Mouse (Mus musculus) bone marrow macrophage, adult 2 months (primary cell): Measurements from ENCODE around the gene Sema4c. TPM values are rescaled to one million over a fixed set of nuclear protein-coding genes. Genes with fewer than 3 reads are reported as not detected.

Experiments
- H3K27ac ChIP-seq: 2 replicates; pipeline ENCODE4 v1.5.1; 2012; ENCODE audit warnings: low read depth, low read length; ENCODE audit not compliant: insufficient read depth
- H3K4me1 ChIP-seq: 2 replicates; pipeline ENCODE4 v1.6.1; 2012; ENCODE audit warnings: low read length; ENCODE audit not compliant: control insufficient read depth, insufficient read depth
- H3K4me3 ChIP-seq: 2 replicates; pipeline ENCODE4 v1.5.1; 2012; ENCODE audit warnings: mild to moderate bottlenecking, low read length, moderate library complexity; ENCODE audit not compliant: insufficient read depth
- CTCF ChIP-seq: IDR thresholded peaks from 2 replicates; pipeline ENCODE4 v1.5.1; 2012; ENCODE audit warnings: low read depth, mild to moderate bottlenecking, low read length, moderate library complexity
- POLR2A ChIP-seq: IDR thresholded peaks from 2 replicates; pipeline ENCODE4 v1.6.1; 2012; ENCODE audit warnings: mild to moderate bottlenecking, low read depth, low read length, borderline replicate concordance
- polyA plus RNA-seq: library from polyadenylated mRNA; stranded (reverse); fragments of >200 nt; gene quantifications from 2 replicates; pipeline ENCODE4 v1.2.4, GENCODE M21; 2012; ENCODE audit not compliant: missing spikeins, insufficient read depth, insufficient read length

The Sema4c gene
- 1.3 and 2.4 TPM in 2 replicates for polyA plus RNA-seq

DNA sequence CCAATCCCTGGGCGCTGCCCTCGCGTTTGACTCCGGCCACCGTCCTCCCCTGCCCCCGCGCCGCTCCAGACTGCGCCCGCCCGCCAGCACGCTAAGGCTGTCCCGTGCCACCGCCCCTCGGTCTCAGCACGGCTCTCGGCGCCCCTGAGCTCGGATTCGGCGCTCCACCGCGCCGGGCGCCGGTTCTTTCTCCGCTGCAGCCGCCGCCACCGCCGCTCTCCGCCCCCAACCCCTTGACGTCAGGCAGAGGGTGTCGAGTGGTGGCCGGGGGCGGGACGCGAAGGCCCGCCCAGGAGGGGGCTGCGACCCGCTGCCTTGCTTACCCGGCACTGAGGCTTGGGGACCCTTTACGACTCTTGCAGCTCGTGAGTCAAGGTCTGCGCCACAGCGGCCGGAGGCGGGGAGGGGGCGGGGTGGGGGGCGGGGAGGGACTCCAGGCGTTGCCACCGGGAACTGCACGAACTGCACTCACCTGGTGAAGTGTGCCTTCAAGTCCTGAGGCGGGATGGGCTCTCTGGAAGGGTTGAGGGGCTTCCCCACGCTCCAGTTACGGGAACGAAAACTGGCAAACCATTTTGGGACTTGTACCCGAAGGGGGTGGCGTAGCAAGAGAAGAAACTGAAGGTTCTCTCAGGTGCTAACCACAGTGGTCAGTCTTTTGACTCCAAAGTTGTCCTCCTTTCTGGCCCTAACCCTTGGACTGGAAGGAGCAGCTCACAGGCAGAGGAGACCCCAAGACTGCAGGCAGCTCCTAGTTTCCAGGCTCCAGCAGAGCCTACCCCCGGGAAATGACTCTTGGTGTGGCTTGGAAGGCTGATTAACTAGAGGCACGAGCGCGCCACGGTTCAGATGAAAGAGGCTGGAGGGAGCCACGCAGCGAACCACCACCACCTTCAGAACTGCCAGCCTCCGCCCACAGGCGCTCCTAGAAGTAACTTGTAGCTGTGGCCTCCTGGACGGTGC, at the start of gene Sema4c:
Sema4c (minus strand) TSS at position 319 of the 963 bp plus-strand sequence.
- Histone ChIP-seq H3K4me1 (peaks cover 29% of the 10 kb centered on the region), H3K27ac (peak within 1 kb of the TSS; percentile 9), H3K4me3 (peak within 1 kb of the TSS; percentile 78)
- TF ChIP-seq CTCF (no peak), POLR2A (no peak)

DNA sequence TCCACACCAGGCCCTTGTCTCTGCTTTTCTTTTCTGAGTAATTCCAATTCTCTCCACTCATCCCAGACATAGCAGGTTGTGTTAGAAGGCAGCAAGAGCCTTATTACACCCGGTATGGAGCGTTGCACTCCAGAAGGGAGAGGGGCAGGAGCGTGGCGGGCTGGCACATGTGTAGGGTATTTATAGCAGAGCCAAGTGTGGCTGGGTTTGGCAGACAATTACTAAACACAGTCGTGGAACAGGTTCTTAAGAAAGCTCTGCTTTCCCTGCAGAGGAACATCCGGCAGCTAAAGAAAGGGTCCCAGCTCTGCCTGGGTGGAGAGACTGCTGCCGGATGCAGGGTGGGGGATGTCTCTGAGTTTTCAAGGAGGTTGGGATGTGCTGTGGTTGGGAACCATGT, 48.8 kb upstream of the Sema4c start:
- H3K4me3 ChIP-seq, result no peak overlapping the region
- TF ChIP-seq POLR2A (no peak), CTCF (no peak)

DNA sequence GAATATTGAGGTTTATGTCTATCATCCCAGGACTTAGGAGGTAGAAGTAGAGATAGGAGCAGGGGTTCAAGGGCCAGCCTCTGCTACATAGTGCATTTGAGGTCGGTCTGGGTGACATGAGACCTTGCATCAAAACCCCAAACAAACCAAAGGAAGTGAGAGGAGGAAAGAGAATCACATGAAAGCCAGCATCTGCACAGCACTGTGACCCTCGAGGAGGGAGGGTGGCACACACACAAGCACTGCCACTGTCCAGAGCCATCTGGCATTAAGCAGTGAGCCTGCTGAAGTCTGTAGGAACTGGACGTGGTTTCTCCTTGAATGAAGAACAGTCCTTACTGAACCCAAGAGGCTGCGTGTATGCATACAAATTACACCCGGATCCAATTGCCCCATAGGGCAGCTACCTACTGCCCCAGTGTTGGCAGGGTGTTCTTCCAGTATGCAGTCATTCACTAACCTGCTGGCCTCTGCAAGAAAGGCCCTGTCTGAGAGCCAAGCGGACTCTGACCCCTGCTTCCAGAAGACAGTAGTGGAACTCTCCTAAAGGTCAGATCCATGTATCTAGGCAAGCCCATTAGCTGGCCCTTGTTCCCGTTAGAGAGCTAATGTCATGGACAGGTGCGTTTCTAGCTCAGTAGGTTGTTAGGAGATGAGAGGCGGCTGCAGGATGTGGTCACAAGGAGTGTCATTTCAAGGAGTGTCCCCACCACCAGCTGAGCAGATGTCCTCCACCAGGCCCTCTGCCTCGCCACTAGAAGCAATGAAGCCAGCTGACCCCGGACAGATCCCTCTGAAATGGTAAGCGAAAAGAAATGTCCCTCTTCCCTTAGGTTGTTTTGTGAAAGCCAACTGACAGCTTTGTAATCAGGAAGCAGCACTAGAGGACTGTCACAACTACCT, 46.4 kb upstream of the Sema4c start:
- no peak for TF ChIP-seq CTCF
- TF ChIP-seq POLR2A, result no peak
- Histone ChIP-seq H3K4me1 (peaks cover 11% of the 10 kb centered on the region; the same call in 1 of the 2 replicates), H3K27ac (no peak overlapping the region)

More for the DNA sequence above, 48.8 kb upstream of the Sema4c start:
- Histone ChIP-seq H3K4me1 (peaks cover 12% of the 10 kb centered on the region; the same call in 1 of the 2 replicates), H3K27ac (no peak overlapping the region)

DNA sequence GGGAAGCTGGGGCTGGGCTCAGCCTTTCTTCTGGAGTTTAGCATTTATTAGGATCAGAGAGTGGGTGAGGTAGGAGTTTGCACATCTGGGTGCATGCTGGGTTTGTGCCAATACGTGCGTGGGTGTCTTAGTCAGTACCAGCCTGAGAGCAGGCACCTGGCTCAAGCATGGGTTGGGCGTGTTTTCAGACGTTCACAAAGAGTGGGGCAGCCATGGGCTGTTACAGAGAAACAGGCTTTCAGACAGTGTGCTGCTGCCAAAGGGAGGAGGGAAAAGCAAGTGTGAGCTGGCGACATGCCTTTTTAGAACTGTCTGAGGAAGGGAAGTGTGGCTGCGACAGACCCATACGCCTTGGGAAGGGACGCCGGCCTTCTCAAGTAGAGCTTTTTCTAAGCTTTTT, 45.2 kb upstream of the Sema4c start:
- Histone ChIP-seq H3K4me1 (peaks cover 11% of the 10 kb centered on the region; the same call in 1 of the 2 replicates), H3K27ac (no peak overlapping the region), H3K4me3 (no peak overlapping the region)
- TF ChIP-seq POLR2A (no peak), CTCF (no peak)

More for the DNA sequence above, 46.4 kb upstream of the Sema4c start:
- H3K4me3 ChIP-seq, result no peak overlapping the region

DNA sequence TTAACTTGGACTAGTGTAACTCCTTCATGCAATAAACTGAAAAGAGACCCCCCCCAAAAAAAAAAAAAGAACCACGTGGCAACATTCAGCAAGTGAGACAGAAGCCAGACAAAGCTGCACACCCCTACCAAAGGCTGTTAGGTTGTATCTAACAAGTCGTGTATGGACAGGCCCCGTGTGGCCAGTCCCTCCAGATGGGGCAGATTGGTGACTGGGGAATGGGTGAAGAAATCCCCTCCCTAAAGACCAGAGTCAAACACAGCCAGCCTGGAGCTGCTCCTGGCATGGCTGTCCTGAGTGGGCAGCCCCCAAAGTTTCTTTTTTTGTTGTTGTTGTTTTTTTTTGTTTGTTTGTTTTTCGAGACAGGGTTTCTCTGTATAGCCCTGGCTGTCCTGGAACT, 44.1 kb upstream of the Sema4c start:
- peaks cover 11% of the 10 kb centered on the region; the same call in 1 of the 2 replicates for H3K4me1 ChIP-seq
- no peak for TF ChIP-seq POLR2A

DNA sequence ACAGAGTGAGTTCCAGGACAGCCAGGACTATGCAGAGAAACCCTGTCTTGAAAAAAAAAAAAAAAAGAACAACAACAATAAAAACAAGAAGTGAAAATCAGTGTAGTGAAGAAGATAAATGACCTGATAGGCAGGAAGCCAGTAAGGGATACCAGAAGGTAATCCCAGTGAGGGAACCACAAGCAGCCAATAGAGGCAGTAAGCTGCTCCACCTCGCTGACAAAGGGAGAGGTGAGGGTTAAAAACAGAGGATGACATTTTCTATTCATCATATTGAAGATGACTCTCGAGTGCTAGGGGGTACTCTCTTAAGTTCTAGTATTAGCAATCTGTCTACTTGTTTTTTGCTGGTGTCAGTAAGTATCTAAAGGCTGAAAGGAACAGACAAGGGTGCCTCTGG, 40.3 kb upstream of the Sema4c start:
- Histone ChIP-seq H3K27ac (no peak overlapping the region), H3K4me1 (peaks cover 9% of the 10 kb centered on the region), H3K4me3 (no peak overlapping the region)
- TF ChIP-seq POLR2A (no peak), CTCF (no peak)

More for the DNA sequence above, 44.1 kb upstream of the Sema4c start:
- Histone ChIP-seq H3K27ac (no peak overlapping the region), H3K4me3 (no peak overlapping the region)

DNA sequence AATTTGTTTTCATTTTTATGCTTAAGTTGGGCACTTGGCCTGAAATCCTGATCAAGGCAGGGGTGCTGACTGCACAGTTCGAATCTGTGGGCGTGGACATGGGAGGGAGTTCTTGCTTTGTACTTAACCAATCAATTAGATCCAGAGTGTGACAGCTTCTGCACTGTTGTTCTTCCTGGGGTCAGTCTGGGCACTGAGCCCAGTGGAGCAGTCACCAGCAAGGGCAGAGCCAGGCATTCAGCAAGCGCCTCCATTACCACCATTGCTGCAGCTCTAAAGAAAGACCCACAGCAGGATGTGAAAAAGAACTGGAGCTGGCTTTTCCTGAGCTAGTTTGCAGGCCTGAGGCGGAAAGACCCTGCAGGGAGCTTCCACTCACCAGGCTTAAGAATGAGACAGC, 38.0 kb upstream of the Sema4c start:
- no peak overlapping the region for H3K27ac ChIP-seq
- peaks cover 18% of the 10 kb centered on the region for H3K4me1 ChIP-seq
- 0 out of 2 replicates have a peak overlapping the region, but pooled peaks have one; percentile 10 for H3K4me3 ChIP-seq
- TF ChIP-seq POLR2A (no peak), CTCF (no peak)

DNA sequence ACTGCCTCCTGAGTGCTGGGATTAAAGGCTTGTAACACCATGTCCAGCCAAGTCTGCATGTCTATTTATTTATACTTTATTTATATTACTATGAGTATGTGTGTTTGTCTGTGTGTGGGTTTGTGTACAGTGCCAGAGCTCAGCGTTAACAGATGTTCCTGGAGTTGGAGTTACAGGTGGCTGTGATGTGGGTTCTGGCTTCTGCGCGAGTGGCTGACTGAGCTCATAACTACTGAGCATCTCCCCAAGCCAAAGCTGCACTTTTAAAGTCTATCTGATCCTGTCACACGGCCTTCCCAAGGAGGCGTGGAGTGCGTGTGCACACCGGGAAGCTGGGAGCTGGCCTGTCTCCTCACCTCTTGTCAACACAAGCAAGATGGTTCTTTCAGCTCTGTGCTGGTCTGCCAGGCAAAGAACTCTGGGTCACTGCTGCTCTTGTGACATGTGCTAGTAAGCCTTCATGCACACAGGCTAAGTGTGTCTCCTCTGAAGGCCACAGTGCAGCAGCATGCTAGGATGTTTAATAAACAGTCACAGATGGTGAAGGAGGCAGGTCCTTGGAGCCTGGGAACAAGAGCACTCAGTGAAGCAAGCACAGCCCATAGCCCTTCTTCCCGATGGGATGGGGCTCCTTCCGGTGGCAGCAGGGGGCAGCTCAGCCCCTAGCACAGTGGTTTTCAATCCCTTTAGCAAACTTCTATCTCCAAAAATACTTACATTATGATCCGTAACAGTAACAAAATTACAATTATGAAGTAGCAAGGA, 37.2 kb upstream of the Sema4c start:
- Histone ChIP-seq H3K4me1 (peaks cover 25% of the 10 kb centered on the region), H3K4me3 (no peak overlapping the region), H3K27ac (no peak overlapping the region)
- no peak for TF ChIP-seq POLR2A
- TF ChIP-seq CTCF, result no peak

DNA sequence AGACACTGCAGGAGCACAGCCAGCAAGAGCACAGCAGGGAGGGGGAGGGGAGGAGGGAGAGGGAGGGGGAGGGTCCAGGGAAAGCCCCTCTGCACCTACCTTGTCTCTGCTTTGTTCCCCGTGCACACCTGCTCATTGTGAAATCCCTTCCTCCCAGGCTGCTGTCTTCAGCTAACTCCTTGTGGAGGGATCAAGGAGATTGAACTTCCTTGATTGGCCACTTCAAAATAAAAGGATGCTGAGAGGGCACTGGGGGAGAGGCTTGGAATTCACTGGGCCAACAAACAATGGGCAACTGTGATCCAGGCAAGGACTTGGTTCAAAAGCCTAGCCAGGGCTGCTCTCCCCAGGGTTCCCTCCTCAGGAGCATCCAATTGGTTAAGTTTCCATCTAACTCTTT, 35.0 kb upstream of the Sema4c start:
- Histone ChIP-seq H3K4me1 (peaks cover 37% of the 10 kb centered on the region), H3K4me3 (no peak overlapping the region), H3K27ac (no peak overlapping the region)
- TF ChIP-seq CTCF (no peak), POLR2A (no peak)

DNA sequence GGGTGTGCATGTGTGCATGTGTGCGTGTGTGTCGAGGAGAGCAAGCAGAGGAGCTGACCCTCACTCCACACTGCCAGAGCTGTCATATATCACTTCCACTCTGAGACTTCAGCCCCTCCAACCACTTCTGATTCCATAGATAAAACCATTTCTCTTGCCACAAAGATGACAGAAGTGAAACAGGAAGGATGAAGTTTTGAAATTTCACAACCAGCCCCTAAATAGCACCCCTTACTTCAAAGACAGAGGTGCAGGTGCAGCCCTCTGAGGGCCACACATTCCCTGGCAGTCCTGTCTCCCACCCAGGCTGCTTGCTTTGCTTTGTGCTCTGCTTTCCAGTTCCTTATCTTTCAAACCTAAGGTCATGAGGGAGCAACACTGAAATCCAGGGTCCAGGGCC, 33.3 kb upstream of the Sema4c start:
- TF ChIP-seq POLR2A, result no peak
- TF ChIP-seq CTCF, result no peak
- Histone ChIP-seq H3K4me3 (no peak overlapping the region), H3K4me1 (peaks cover 35% of the 10 kb centered on the region), H3K27ac (no peak overlapping the region)
